Mouse (Mus musculus): ENCODE data around the gene Fam72a.

The Fam72a gene

DNA sequence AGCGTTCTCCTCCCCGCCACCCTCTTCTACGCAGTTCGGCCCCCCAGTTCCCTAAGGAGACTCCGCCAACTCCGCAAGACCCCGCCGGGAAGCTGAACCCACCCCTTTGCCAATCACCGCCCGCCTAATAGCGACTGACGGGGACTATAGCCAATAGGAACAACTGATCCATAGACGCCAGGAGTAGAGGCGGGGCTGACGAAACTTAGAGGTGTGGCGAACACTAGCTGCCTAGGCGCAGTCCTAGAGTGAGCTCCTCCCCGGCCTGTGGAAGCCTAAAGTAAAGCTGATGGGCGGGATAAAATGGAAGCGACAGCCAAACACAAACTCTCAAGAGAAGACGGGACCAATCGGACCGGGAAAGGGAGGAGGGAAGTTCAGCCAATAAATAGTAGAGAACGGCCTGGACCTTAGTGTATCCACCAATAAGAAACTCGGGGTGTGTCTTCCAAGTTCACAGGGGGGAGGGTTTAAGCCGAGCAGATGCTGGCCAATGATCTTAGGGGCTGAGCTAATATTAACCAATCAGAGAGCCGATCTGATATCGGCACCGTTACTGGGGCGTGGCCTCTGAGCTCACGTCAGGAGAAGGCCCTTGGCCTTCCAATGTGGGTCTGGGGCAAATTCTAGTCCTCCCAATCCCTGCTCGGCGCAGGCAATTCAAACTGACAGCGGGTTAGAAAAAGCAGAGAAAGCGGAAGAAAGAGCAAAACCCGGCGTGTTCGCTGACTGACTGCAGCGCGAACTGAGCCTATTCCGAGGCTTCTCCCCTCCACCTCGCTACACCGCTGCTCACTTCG is at the start of gene Fam72a, which contains the start of gene Srgap2:
TSS of gene Fam72a (plus strand) at position 623 of the 800 bp plus-strand sequence.
TSS of gene Srgap2 (minus strand) at position 72 of the 800 bp plus-strand sequence.
- peak; percentile 99 for DNase-seq

DNA sequence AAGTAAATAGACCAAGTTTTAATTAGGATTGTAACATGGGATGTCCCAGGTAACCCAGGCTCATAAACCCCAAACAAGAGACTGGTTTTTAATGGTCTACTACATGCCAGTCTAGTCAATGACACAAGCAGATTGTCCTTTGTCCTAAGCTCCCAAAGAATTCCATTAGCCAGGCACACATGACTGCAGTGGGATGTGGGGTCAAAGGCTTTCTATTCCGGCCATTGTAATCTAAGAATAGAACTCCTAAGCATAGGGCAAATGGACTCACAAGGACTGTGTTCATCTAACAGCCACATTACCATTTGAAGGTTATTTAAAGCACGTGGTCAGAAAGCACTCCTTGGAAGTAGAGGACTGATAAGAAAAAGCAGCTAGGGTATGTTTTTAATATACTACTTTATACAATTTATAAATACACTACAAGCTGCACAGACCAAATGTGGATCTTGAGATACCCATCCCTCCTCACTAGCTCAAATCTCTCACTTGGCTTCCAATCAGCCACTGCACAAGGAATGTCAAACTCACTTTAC is 48.9 kb upstream of the Fam72a start:
- DNase-seq = peak; percentile 39

DNA sequence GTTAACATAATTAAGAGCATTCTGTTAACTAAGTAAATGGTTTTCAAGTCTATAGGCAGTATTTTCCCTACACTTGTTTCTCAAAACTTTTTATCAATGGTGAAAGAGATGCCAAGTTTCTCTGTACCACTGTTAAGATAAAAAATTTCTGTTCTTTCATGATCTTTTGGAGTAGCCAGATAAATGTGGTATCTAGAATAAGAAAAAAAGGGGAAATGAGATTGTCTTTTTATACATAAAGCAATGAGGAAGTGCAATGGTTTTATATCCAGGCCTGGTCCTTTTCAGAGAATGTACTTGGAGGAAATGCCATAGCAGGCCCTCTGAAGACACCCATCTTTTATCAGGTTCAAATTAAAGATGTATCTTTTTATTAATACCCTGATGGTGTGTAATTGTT is 46.3 kb upstream of the Fam72a start:
- no peak for DNase-seq

DNA sequence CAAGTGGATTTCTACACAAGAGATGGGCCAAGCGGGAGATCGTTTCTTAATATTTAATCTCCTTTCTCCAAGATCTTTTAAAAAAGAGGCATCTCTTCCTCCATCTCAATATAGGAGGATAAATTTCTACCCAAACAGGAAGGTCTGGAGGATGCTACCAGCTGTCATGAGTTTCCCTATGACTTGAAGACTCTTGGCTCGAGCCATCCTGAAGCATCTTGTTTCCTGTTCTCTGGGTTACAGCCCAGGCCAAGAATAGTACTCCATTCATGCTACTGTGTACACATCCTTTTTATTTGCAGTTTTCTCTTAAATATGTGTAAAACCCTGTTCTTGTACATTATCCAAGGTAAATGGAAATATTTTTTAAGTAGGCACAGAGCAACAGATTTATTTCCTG is 45.5 kb upstream of the Fam72a start:
- DNase-seq = peak; percentile 44

DNA sequence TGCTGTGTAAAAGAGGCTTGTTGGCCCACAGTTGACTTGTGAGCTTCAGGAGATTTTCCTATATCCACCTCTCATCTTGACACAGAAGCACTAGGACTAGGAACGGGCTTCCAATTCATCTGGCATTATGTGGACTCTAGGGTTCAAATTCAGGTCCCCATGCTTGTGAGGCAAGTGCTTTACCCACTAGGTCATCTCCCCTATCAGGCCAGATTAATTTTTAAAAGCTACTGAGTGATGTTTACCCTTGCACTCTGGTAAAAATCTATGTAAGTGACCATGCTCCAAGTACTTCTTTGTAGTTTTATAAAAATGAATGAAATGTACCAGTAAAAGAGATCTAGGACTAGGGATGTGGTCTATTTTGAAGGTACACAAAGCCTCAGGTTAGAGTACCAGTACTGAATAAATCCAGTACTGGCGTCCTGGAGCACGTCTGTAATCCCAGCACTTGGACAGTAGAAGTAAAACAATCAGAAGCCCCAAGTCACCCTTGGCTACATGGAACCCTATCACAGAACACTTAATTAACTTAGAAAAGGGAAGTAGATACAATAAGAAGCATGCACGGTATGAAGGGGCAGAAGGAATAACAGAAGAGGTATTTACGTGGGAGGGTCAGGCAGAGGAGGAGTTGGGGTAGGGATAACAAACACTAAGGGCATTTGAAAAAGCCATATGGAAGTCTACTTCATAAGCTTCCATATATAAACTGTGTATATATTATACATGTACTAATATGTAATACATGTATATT is 41.4 kb upstream of the Fam72a start:
- no peak for DNase-seq

DNA sequence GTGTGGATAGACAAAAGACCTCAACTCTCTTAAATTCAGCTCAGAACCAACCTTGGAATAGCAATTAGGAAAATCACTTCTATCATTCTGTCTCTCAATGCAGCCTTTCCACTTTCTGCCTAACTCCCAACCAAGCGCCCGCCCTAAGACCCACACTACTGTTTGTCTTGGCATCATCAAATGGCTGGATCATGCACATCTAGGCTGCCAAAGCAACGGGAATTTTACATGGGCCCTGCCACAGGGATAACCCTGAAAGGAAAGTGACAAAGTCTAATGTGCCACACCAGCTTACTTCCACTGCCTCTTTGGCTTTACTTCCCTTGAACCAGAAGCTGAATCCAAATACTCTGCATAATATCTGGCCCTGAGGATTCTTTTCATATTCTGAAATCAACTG is 38.4 kb upstream of the Fam72a start:
- DNase-seq = peak; percentile 28

DNA sequence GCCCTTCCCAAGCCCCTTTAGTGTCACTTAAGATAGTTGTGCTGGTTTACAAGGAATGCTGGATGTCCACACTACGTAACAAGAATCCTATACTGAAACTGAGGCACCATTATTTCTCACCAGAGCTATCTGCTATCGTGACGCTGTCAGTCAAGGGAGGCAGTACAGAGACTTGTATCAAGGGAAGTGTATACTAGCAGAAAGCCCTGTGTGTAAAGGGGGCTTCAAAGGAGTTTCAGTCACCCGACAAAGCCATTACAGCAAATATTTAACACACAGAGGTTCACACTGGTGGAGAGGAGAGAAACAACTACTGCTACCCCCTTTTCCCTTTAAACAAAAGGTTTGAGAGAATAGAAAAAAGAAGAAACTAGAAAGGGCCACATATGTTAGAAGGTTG is 36.1 kb upstream of the Fam72a start:
- no peak for DNase-seq

DNA sequence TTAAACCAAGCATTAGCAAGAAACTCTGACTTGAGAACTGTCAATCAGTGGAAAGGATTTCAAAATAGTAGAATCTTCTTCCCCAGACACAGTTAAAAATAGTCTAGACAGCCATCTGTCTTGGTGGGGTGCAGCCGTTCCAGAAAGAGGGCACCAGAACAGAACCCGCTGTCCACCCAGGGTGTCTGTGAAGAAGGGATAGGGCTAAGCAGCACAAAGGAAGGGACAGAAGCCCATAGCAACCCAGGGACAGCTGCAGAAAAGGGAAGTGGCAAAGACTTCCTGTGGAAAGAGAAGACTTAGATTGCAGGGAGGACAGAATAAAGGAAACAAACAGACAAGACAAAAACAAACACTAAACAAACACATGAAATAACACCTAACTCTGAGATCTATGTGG is 35.3 kb upstream of the Fam72a start:
- no peak for DNase-seq

DNA sequence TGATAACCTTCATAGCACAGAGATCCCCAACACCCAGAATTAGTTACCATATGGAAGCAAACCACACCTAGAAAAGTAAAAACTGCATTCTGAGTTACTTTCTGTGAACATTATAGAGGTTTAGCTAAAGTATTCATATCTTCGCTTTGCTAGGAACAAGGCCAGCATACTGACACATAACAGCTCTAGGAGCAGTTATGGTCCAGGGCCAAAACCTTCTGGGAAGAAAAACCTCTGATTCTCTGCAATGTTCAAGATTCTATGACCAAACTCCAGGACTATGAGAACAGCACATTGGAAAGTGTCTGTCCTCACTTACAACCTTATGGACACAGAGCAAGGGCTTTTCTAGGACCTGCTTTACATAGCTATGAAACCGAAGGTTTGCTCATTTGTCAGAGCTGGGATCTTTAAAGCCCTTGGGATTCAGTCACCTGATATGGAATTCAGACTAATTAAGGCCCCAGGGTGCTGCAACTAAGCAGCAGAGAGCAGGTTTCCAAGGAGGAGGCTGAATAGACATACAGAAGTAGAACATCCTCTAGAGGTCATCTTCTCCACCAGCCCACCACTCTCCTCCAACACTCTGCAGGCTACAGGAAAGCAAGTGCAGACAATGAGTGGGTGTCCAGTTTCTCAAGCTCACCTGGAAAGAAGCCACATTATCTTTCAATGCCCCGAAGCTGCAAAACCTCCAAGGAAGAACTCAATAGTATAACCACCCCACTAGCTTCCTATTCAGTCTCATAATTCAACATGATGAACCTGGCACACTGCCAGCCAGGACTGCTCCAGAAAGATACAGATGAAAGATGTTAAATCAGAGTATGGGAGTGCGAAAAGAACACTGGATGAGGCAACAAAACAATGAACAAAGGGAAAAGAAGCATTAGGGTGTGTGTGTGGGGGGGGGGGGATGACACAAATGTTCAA is 33.5 kb upstream of the Fam72a start:
- DNase-seq = peak; percentile 63

DNA sequence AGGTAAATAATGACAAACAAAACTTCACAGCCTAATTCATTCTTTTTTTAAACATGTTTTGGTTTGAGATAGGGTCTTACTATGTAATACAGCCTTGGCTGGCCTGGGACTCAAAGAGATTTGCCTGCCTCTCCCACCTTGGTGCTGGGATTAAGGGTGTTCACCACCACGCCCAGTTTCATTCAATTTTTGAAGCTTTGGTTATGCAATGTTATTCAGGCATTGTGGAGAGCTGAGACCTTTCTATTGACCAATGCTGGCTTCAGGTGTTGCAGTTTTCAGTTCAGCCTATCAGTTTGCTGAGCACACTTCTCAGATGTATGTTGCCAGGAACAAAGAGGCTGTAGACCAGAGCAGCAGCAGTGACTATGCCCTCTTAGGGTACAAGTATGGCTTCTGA is 29.5 kb upstream of the Fam72a start:
- no peak for DNase-seq

DNA sequence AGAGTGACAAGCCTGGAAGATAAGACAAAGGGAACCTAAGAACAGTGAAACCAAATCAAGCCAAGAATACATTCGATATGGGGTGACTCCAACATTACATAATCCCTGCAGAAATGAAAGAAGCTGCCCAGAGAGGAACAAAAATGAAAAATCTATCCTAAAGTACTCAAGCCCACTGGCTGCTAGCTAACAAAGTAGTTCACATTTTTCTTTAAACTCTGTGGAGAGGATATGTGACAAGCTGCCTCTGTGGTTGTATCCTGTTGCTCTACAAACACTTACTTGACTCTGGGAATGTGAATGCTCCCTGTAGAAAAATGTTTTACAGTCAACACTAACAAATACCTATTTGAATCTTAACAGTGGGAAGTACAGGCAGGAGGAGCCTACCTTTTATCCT is 26.0 kb upstream of the Fam72a start:
- no peak for DNase-seq

DNA sequence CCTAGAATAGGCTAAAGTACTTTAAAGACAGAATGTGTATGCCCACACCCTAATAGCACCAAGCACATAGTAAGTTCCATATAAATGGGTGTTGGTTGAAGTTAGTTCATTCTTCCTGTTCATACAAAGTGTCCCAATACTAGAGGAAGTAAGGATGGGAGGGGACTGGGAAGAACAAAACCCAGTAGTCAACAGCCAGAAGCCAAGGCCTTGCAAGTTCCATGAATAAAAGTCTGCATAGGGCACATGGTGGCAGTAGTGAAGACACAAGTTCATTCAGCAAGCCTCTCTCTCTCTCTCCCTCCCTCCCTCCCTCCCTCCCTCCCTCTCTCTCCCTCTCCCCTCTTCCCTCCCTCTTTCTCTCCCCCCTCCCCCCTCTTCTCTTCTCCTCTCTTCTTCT is 16.6 kb upstream of the Fam72a start:
- DNase-seq = no peak

DNA sequence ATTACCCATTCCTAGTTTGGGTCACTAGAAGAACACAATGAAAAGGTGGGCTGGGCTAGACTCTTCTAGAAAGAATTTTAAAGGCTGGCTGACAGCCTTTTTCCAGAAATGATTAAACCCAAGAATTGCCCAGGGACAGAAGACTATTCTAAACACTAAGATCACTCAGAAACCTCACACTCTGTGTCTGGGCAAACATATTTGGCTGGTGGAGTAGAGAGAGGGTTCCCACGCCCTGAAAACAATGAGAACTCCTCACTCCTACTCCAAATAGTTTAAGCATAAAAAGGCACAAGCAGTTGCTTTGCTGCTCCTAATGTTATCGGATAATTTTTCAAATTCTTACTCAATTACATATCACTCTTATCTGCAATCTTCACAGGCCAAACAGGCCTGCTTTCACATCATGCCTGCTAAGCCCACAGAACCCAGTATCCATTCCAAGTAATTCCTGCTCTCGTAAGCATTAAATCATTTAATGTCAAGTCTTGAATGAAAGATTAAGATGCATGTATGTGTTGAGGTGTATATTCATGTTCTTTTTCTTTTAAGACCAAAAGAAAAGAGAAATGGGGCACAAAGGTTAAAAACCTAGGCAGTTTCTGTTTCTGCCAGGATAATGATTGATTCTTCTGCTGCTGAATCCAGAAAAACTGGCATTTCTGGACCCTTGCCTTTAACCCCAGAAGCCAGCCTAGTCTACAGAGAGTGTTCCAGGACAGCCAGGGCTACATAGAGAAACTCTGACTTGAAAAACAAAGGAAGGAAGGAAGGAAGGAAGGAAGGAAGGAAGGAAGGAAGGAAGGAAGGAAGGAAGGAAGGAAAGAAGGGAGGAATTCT is 15.8 kb upstream of the Fam72a start:
- peak; percentile 41 for DNase-seq

DNA sequence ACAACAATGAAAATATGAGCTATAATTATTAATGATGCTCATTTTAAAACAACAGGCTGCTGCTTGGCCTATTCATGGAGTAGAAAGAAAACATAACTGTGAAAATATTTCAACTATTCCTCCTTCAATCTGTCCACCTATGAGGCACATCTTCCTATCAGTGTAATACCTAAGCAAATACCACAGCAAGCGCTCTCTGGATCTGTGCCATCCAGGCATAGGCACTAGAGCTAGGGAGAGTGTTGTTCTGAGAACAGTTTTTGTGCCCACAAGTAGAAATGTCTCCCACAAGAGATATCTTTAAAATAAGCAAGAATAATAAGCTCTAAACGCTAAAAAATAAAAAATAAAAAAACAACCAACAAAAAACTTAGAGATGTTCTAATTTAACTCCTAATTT is 14.6 kb upstream of the Fam72a start:
- DNase-seq = no peak

DNA sequence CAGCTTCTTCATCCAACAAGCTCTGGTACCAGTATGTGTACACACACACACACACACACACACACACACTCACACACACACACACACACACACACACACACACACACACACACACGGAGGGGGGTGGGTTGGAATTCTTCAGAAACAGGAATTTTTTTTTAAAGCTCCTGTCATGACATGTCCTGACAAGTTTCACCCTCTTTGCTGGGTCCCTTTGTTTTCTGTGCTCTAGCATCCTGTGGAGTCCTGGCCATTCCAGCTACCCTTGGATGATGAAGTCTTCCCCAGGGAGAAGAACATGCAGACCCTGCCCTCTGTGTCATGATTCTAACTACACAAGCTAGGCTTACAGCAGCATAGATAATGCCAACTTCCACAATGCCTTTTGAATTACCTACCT is 13.5 kb upstream of the Fam72a start:
- peak; percentile 34 for DNase-seq

DNA sequence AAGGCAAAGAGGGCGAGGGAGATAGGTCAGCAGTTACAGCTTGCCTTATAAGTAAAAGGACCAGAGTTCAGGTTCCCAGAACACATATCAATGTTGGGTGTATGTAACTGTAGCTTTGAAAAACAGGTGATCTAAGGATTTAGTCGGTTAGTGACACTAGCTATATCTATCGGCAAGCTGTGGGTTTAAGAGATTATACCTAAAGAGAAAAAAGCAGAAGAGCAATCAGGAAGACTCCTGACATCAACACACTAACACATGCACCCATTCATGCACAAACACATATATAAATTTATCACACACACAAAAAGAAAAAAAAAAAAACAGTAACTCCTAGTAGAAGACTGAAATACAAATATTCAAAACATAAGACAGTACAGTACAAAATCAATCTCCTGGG is 11.1 kb upstream of the Fam72a start:
- no peak for DNase-seq

DNA sequence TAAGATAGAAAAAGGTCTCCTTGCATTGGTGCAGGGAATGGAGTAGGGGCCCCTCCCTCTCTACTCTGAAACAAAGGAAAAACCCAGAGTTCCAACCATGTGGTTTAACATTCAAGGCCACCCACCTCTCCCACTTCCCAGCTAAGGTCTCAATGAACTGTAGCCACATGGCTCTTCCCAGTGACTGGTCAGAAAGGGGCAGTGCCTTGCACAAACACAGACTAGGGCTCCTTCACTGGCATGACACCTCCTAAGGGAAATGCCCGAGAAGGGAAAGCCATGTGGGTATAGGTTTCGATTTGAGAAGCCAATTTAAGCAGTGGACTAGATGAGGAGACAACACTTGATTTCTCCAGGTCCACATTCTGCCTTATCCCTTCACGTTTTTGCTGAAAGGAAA is 3.9 kb upstream of the Fam72a start:
- no peak for DNase-seq

DNA sequence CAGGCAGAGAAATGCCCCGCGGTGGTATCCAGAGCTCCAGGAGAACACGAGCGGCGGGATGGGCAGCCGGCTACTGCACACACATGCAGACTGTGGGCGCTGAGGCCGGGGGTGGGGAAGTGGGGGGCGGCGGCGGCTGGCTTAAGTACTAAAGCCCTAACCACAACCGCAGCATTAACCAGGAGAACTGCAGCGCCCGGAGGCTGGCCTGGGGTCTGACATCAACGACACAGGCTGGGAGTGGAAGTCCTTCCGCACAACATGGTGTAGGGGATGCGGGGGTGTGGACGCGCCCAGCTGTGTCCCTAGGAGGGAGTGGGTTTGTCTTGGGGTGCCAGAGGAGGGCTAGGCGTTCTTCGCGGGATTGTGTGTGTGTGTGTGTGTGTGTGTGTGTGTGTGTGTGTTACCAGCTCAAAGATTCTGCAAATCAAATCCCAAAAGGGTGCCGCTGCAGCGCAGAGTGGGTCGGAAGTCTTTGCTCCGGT is 2.6 kb upstream of the Fam72a start:
- peak; percentile 56 for DNase-seq

DNA sequence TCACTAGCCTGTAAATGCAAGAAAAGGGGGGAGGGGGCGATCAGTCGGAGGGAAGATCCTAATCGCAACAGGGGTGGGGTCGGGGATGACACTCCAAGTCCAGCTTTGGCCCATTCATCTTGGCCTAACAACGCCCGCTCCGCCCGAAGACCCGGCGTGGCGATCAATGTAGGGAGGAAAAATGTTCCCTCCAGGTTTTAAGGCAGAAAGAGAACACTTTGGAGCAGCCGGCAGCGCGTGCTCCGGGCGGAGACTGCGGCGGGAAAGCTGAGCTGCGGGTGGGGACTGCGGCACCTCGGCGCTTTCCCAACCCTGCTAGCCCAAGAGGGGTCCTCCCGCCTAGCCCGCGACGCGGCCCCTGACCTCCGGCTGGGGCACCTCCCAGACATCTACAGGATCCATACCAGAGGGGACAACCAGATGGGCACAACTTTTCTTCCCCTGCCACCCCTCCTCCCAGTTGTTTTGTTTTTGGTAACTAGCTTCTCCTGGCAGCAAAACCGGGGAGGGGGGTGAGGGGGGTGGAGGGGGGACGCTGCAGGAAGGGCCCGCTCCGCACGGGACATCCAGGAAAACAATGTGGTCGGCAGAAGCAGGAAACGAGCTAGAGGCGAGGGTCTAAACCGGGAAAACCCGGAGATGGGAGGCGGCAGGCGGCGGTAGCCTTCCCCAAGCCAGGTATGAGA is 2.0 kb upstream of the Fam72a start:
- DNase-seq = peak; percentile 62

DNA sequence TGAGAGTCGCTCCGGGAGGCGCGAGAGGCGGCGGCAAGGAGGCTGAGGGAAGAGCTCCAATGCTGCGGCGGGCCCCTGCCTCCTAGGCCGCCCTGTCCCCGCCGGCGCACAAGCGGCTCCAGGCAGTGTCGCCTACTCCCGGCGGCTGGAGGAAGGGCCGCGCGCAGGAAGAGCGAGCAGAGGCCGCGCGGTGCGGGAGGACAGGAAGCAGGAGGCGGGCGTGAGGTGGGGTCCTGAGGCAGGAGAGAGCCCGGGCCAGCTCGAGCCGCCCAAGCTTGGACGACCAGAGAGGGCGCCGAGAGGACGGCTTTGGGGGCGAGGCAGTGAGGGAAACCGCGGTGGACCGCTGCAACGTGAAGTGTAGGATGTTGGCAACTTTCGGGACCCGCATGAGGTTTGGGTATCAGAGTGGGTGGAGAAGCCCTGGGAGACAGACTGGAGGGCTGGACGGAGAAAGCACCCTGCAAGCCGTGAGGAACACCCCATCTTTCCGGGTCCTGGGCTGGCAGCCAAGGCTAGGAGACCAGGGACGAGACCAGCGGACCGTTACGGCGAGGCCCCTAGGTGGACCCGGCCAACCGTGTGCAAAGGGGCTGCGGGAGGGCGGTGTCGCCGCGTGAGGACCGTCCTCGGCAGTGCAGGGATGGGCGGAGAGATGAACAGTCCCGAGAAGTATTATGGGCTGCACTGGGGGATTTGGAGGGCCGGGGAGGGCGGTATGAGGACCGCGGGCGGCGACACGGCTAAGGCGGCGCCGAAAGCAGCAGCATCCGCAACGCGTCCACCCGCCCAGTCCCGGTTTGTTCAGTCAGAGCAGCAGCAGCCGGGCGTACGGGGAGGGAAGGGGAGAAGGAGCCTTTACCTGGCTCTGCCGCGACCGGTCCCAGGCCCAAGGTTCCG is 1.1 kb upstream of the Fam72a start:
- DNase-seq = peak; percentile 86
